Mouse (Mus musculus): ENCODE measurements around the gene 9430038I01Rik.

The 9430038I01Rik gene

GRCm38 (mm10) chr7:137365056-137365455 is 45.5 kb downstream of the 9430038I01Rik start:
- DNase-seq (ENCODE audit: low spot score): no peak

DNA sequence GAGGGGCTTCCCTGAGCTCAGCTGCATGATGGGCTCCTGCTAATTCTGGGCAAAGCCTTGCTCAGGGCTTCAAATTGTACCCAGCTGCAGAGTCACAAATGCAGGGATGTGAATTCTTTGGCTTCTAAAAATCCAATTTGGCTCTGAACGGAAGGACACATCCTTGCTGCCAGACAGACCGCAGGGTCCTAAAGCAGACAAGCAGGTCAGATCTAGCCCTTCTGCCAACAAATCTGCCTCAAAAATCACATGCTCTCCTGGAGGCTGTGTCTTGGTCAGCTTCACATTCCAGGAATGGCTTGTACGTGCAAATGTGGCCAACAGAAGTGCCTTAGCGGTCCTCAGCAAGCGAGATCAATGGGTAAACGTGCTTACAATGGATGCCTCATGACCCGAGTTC is 46.0 kb downstream of the 9430038I01Rik start:
- no peak for DNase-seq (ENCODE audit: low spot score)

DNA sequence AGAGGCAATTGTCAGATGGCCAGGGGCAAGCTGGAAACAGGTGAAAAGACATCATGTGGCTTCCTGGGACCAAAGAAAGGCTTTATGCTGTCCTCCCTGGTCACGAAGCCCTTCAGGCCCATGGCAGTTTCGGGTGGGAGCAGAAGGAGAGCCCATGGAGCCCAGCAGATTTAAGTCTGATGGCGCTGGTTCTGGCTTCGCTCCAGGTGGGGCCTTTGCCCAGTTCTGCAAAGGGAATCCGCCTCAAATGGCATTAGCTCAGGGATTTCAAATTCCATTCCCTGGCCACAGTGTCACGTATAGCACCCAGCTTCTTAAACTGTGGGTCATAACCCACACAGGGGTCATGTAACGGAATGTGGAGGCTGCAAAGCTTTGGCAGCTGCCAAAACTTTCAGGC is 63.7 kb downstream of the 9430038I01Rik start:
- no peak for DNase-seq (ENCODE audit: low spot score)

DNA sequence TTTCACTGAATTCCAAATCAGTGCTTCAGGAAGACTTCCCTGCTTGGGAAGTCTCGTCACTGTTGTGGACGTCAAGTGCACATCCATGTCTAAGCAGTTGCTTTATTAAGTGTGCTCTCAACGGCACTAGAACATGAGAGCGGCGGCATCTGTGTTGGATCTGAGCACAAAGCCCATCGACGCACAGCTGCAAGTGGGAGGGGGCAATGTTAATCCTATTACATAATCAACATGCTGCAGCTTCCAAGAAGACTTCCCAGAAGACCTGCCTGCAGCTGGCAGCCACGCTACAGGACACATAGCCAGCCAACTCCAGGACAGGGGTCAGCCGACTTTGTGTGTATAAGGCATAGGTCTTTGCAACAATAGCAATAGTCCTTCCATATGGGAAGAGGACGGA is 64.5 kb downstream of the 9430038I01Rik start:
- peak; percentile 5 for DNase-seq (ENCODE audit: low spot score)

- no peak for DNase-seq (ENCODE audit: low spot score)
These were observed 76.6 kb downstream of the 9430038I01Rik start for GRCm38 (mm10) chr7:137333951-137334350.

All from lung, postnatal 25 days (tissue).